Mouse (Mus musculus): ENCODE data around the gene Tmem121. TPM values are rescaled to one million over a fixed set of nuclear protein-coding genes. Genes with fewer than 3 reads are reported as not detected.

Tmem121 gene
- polyA plus RNA-seq (2016; fragmentation: Nextera tagmentation; extraction: Ambion mirVana) = 25.1 and 25.3 TPM in 2 replicates

DNA sequence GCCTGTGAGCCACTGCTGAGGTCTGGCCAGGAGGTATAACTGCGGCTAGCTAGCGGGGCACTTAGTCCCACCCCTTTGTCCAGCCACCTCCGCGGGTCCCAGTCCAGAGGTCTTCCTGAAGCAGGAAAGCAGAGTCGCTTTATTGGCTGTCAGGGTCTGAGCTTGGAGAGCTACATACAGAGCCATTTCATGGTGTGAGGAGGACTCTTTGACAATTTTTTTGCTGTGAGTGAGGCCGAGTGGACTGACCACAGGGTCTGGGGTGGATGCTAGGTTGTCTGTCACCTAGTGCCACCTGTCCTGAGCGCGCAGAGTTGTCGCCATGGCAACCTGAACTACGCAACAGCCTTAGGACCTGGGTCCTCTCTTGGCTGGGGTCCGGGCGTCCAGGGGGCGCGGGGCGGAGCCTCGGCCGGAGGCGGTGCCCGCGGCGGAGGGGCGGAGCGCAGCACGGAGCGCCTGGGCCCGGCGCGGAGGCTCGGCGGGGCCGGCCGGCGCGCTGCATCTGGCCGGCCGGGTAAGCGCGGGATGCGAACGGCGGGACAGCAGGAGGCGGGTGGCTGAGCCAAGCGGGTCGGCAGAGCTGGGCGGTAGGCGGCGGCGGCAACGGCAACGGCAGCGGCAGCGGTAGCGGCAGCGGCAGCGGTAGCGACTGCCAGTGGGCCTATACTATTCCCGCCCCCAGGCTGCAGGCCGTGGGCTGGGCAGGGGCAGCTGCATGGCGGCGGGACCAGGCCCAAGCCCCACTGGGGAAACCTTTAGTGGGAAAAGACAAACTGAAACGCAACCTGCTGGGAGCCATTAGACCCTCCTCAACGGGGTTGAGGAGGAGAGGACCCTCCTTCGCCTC lies at the start of gene Tmem121:
TSS of gene Tmem121 (plus strand) at position 489 of the 850 bp plus-strand sequence.
- H3K9me3 ChIP-seq = no peaks in the 10 kb centered on the region
- H3K4me1 ChIP-seq = peaks cover 24% of the 10 kb centered on the region
- peak within 1 kb of the TSS; percentile 68 for H3K4me3 ChIP-seq
- H3K36me3 ChIP-seq = peaks cover 25% of the 10 kb centered on the region
- peak within 1 kb of the TSS; percentile 80 for H3K9ac ChIP-seq (replicated peaks)
- 1% methylated on average over 61 of the region's 63 CpGs for WGBS
- peak within 1 kb of the TSS; percentile 85 for H3K4me2 ChIP-seq (replicated peaks)
- H3K27ac ChIP-seq (replicated peaks) = peak within 1 kb of the TSS; percentile 11
- peak; percentile 76 for ATAC-seq (ENCODE audit: low FRiP score, low read depth)
- peaks cover 18% of the 10 kb centered on the region for H3K27me3 ChIP-seq

- no peak overlapping the region for H3K9ac ChIP-seq (replicated peaks)
- H3K4me1 ChIP-seq = peaks cover 27% of the 10 kb centered on the region
- no peak overlapping the region for H3K4me3 ChIP-seq
- no peak overlapping the region for H3K4me2 ChIP-seq (replicated peaks)
- H3K27ac ChIP-seq (replicated peaks) = no peak overlapping the region
- H3K36me3 ChIP-seq = peaks cover 73% of the 10 kb centered on the region
- no peak for ATAC-seq (ENCODE audit: low FRiP score, low read depth)
- no peaks in the 10 kb centered on the region for H3K9me3 ChIP-seq
- H3K27me3 ChIP-seq = peaks cover 5% of the 10 kb centered on the region; the same call in 1 of the 2 replicates
- 82% methylated on average over 17 of the region's 17 CpGs for WGBS
These were observed 49.2 kb upstream of the Tmem121 start for GRCm38 (mm10) chr12:113136492-113137020.

DNA sequence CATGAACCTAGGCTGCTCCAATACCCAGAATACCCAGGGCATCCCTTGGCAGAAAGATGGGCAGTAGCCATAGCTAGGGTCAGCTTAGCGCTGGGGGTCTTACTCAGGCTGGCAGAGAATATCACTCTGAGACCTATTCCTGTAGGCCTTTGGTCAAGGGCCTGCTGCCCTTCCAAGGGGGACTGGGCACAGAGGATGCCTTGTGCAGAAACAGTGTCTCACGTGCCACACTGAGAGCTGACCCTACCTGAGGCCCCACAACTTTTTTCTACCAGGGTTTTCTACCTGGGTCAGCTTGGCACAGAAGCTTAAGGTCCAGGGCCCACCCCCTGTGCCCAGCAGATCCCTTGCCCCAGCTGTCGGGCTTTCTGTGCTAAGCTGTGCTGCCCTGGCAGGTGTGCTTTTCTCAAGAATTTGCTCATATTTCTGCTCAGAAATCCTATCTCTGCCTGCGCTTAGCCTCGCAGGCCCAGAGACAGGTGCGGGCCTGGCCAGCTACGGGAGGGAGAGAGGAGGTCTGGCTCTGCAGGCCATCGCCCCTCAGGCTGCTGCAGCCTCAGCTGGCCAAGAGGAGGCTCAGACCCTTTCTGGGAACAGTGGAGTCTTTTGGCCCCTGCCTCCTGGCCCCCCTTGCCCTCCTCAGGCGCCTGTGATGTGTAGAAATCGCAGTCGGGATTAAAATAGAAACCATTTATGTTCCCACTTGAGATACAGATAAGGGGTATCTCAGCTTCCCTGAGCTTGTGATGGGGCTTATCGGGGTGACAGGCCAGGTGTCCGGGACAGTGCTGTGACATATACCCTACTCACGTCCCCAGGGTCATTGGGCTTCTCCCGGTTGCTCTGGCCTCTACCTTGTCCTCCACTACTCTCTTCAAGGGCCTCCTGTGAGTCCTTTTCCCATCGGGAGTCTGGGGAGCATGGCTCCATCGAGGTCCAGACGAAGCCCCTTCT lies 48.2 kb upstream of the Tmem121 start:
- Histone ChIP-seq H3K4me1 (peaks cover 37% of the 10 kb centered on the region), H3K4me3 (no peak overlapping the region), H3K9me3 (no peaks in the 10 kb centered on the region), H3K36me3 (peaks cover 63% of the 10 kb centered on the region), H3K4me2 (replicated peaks) (no peak overlapping the region), H3K27me3 (peaks cover 9% of the 10 kb centered on the region; the same call in 1 of the 2 replicates), H3K27ac (replicated peaks) (peak overlapping the region; percentile 61), H3K9ac (replicated peaks) (no peak overlapping the region)
- ATAC-seq (ENCODE audit: low FRiP score, low read depth) = no peak
- WGBS = 90% methylated on average over 18 of the region's 18 CpGs

DNA sequence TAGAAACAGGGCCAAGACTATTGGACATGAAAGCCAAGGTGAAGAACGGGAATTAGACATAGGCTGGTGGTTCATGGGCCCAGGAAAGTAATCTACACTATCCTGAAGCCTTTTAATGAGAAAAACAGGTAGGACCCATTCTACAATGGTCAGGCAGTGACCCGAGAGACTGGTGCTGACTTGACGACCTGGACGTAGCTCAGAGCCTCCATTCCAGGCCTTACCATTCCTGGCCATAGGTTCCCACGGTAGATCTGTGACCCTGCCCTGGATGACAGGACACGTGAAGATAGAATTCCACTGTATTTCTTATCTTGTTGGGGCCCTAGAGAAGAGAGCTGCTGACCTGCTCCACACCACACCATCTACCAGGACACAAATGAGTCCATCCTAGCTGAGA lies 47.4 kb upstream of the Tmem121 start:
- Histone ChIP-seq H3K27ac (replicated peaks) (peak overlapping the region; percentile 93; the same call in 1 of the 2 replicates), H3K9ac (replicated peaks) (no peak overlapping the region), H3K4me3 (no peak overlapping the region), H3K4me1 (peaks cover 44% of the 10 kb centered on the region), H3K36me3 (peaks cover 56% of the 10 kb centered on the region), H3K9me3 (no peaks in the 10 kb centered on the region), H3K4me2 (replicated peaks) (no peak overlapping the region), H3K27me3 (peaks cover 9% of the 10 kb centered on the region; the same call in 1 of the 2 replicates)
- WGBS = 80% methylated on average over 6 of the region's 6 CpGs
- ATAC-seq (ENCODE audit: low FRiP score, low read depth) = no peak

GRCm38 (mm10) chr12:113138901-113139864 lies 46.5 kb upstream of the Tmem121 start:
- peaks cover 55% of the 10 kb centered on the region for H3K36me3 ChIP-seq

DNA sequence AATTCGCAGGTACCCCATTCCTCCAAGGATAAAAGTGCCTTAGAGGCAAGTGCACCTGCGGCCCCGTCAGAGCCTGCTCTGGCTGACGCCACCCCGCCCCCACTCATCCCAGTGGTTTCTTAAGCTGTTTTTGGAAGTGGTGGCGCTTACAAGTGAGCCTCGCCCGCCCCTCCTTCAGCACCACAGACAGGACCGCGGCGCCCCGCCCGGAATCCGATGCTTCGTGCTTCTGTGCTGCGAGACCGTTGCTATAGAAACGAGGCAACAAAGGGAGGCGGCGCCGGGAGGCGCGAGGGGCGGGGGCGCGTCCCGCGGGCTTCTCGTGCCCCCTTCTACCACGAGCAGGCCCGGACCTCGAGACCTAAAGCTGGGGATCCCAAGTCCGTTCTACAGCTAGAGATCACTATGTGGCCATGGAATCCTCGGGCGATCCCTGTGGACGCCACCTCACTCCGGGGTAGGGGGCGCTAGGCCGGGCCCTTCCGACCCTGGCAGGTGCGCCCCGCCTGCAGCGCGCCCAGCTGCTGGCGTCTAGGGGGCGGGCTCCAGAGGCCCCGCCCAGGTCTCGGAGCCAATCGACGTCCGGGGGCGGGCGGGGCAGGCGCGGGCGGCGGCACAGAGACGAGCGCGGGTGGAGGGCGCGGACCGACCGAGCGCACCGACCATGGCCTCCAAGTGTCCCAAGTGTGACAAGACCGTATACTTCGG lies 45.7 kb upstream of the Tmem121 start, which contains the start of gene Crip2:
TSS of gene Crip2 (plus strand) at position 329 of the 708 bp plus-strand sequence.
- ATAC-seq (ENCODE audit: low FRiP score, low read depth) = peak; percentile 89
- Histone ChIP-seq H3K4me3 (peak within 1 kb of the TSS; percentile 72), H3K4me1 (peaks cover 46% of the 10 kb centered on the region), H3K27ac (replicated peaks) (peak within 1 kb of the TSS; percentile 93), H3K9ac (replicated peaks) (peak within 1 kb of the TSS; percentile 78), H3K4me2 (replicated peaks) (peak within 1 kb of the TSS; percentile 65), H3K27me3 (peaks cover 11% of the 10 kb centered on the region), H3K9me3 (no peaks in the 10 kb centered on the region), H3K36me3 (peaks cover 55% of the 10 kb centered on the region)
- WGBS = 1% methylated on average over 58 of the region's 68 CpGs

More at GRCm38 (mm10) chr12:113138901-113139864, 46.5 kb upstream of the Tmem121 start:
- H3K4me2 ChIP-seq (replicated peaks) = peak overlapping the region; percentile 65
- H3K4me1 ChIP-seq = peaks cover 46% of the 10 kb centered on the region
- peaks cover 9% of the 10 kb centered on the region; the same call in 1 of the 2 replicates for H3K27me3 ChIP-seq
- WGBS = 40% methylated on average over 11 of the region's 11 CpGs
- H3K27ac ChIP-seq (replicated peaks) = peak overlapping the region; percentile 93
- peak overlapping the region; percentile 78 for H3K9ac ChIP-seq (replicated peaks)
- no peaks in the 10 kb centered on the region for H3K9me3 ChIP-seq
- peak; percentile 3 for ATAC-seq (ENCODE audit: low FRiP score, low read depth)
- H3K4me3 ChIP-seq = peak overlapping the region; percentile 72

DNA sequence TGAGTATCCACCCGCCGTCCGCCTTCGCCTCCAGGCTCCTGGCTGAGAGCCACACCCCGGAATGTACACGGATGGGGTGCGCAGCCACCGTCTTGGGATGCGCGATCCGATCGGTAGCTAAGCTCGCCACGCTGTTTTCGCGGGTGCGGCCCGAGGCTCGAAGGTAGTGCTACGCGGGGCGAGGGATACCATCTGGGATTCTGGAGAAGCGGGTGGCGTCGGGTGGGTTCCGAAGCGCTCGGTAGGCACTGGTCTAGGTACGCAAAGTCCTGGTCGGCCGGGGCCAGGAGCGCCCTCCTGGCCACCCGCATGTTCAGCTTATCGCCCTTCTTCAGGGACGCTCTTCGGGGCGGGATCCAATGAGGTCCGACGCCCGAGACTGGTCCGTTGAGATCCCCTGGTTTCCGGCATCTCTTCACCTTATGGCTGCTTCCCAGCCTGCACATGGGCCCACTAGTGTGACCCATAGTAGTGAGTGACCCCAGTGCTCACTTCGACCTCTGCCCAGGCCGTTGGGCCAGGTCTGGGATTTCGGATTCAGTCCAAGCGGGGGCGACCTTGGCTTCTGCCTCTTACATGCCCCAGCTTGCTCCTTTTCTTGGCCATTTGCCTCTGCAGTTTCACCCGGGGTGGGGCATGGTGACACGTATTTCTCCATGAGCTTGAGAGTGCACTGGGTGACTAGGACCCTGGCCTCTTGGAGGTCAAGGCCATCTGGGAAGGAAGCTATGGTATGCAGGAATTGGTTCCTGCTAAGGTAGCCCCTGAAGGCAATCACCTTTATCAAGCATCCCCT lies 44.9 kb upstream of the Tmem121 start:
- Histone ChIP-seq H3K27ac (replicated peaks) (peak overlapping the region; percentile 93), H3K36me3 (peaks cover 55% of the 10 kb centered on the region), H3K27me3 (peaks cover 19% of the 10 kb centered on the region), H3K9me3 (no peaks in the 10 kb centered on the region), H3K9ac (replicated peaks) (peak overlapping the region; percentile 78), H3K4me2 (replicated peaks) (peak overlapping the region; percentile 65), H3K4me3 (peak overlapping the region; percentile 72), H3K4me1 (peaks cover 46% of the 10 kb centered on the region)
- peak; percentile 20 for ATAC-seq (ENCODE audit: low FRiP score, low read depth)
- WGBS = 3% methylated on average over 49 of the region's 49 CpGs

GRCm38 (mm10) chr12:113141531-113141973 lies 44.2 kb upstream of the Tmem121 start:
- H3K36me3 ChIP-seq = peaks cover 48% of the 10 kb centered on the region
- no peak for ATAC-seq (ENCODE audit: low FRiP score, low read depth)
- peaks cover 51% of the 10 kb centered on the region for H3K4me1 ChIP-seq
- H3K9me3 ChIP-seq = no peaks in the 10 kb centered on the region
- peak overlapping the region; percentile 72 for H3K4me3 ChIP-seq
- H3K9ac ChIP-seq (replicated peaks) = peak overlapping the region; percentile 78
- 33% methylated on average over 8 of the region's 8 CpGs for WGBS
- peak overlapping the region; percentile 65 for H3K4me2 ChIP-seq (replicated peaks)
- H3K27ac ChIP-seq (replicated peaks) = peak overlapping the region; percentile 67
- peaks cover 20% of the 10 kb centered on the region for H3K27me3 ChIP-seq

- H3K27me3 ChIP-seq = peaks cover 26% of the 10 kb centered on the region
- H3K4me2 ChIP-seq (replicated peaks) = peak overlapping the region; percentile 65
- H3K9me3 ChIP-seq = no peaks in the 10 kb centered on the region
- peaks cover 54% of the 10 kb centered on the region for H3K4me1 ChIP-seq
- H3K9ac ChIP-seq (replicated peaks) = peak overlapping the region; percentile 78
- H3K27ac ChIP-seq (replicated peaks) = peak overlapping the region; percentile 67
- WGBS = 23% methylated on average over 15 of the region's 15 CpGs
- no peak for ATAC-seq (ENCODE audit: low FRiP score, low read depth)
- H3K36me3 ChIP-seq = peaks cover 40% of the 10 kb centered on the region
- H3K4me3 ChIP-seq = peak overlapping the region; percentile 72
These were observed 43.4 kb upstream of the Tmem121 start for GRCm38 (mm10) chr12:113142021-113142975.

Measured in midbrain, embryonic 12.5 days (tissue).